Mouse (Mus musculus) stomach, embryonic 16.5 days (tissue): ENCODE measurements around the gene Chrna5. TPM values are rescaled to one million over a fixed set of nuclear protein-coding genes. Genes with fewer than 3 reads are reported as not detected.

Source experiments
- ATAC-seq: fragments of 200-750 bp; cut with Nextera tagmentation; 2 replicates; pipeline ENCODE4 v1.8.0; 2017; ENCODE audit warnings: moderate number of reproducible peaks, moderate TSS enrichment; ENCODE audit not compliant: insufficient read depth, low FRiP score
- H3K27ac ChIP-seq: fragments of 300-500 bp; sonication (generic); 2 replicates; pipeline ENCODE4 v1.5.1; 2014; ENCODE audit warnings: low read length
- H3K27me3 ChIP-seq: fragments of 300-500 bp; sonication (generic); 2 replicates; pipeline ENCODE4 v1.6.1; 2014; ENCODE audit warnings: low read length, control low read depth, mixed read lengths; ENCODE audit not compliant: control insufficient read depth, insufficient read depth
- H3K36me3 ChIP-seq: fragments of 300-500 bp; sonication (generic); 2 replicates; pipeline ENCODE4 v1.6.1; 2014; ENCODE audit warnings: low read length; ENCODE audit not compliant: control insufficient read depth, insufficient read depth
- H3K4me1 ChIP-seq: fragments of 300-500 bp; sonication (generic); 2 replicates; pipeline ENCODE4 v1.6.1; 2014; ENCODE audit warnings: low read length, control low read depth, mixed read lengths; ENCODE audit not compliant: control insufficient read depth, insufficient read depth
- H3K4me2 ChIP-seq: fragments of 300-500 bp; sonication (generic); 2 replicates; pipeline ENCODE4 v1.6.1; 2014; ENCODE audit warnings: low read depth, low read length, mixed read lengths
- H3K4me3 ChIP-seq: fragments of 300-500 bp; sonication (generic); replicated peaks from 2 replicates; pipeline ENCODE4 v1.5.1; 2014; ENCODE audit warnings: mild to moderate bottlenecking, low read length
- H3K9ac ChIP-seq: fragments of 300-500 bp; sonication (generic); 2 replicates; pipeline ENCODE4 v1.6.1; 2014; ENCODE audit warnings: low read length
- H3K9me3 ChIP-seq: fragments of 300-500 bp; sonication (generic); replicated peaks from 2 replicates; pipeline ENCODE4 v1.6.1; 2016; ENCODE audit warnings: low read length, control low read depth; ENCODE audit not compliant: control insufficient read depth
- WGBS: fragments of 180-500 bp; shearing (Covaris S2); extraction: QIAGEN DNeasy Blood & Tissue Kit; methylation state at CpG from one replicate; pipeline ENCODE4 v1.1.7; 2014; 5-methylcytosine and 5-hydroxymethylcytosine counted together
- polyA plus RNA-seq: library from polyadenylated mRNA; unstranded; fragments of >200 nt; fragmentation: Nextera tagmentation; extraction: Ambion mirVana; gene quantifications from 2 replicates; pipeline ENCODE4 v1.2.1, GENCODE M21; 2015

Gene Chrna5
- polyA plus RNA-seq, 1 experiment from 2014 or later = 0.44 TPM

DNA sequence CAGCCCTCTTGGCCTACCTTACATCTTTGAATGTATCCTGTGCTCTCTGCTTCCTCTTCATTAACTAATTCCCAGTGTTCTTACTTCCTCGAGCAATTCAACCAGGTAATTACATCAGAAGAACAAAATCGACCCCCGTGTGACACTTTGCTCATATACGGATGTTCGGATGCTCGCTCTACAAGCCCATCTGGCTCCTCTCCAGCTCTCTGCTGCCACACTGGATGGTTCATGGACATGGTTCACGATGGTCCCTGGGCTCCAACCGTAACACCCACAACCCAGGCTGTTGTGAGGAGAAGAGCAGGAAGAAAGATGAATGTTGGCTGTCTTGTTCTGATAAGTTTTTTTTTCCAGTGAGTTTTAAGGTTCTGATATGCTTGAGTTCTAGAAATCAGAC lies 58.3 kb downstream of the Chrna5 start:
- Histone ChIP-seq H3K4me3 (no peak overlapping the region), H3K36me3 (no peaks in the 10 kb centered on the region), H3K9ac (no peak overlapping the region), H3K4me2 (no peak overlapping the region), H3K27ac (no peak overlapping the region), H3K27me3 (no peaks in the 10 kb centered on the region), H3K4me1 (no peaks in the 10 kb centered on the region), H3K9me3 (no peaks in the 10 kb centered on the region)
- ATAC-seq = no peak
- WGBS = 78% methylated on average over 8 of the region's 8 CpGs

DNA sequence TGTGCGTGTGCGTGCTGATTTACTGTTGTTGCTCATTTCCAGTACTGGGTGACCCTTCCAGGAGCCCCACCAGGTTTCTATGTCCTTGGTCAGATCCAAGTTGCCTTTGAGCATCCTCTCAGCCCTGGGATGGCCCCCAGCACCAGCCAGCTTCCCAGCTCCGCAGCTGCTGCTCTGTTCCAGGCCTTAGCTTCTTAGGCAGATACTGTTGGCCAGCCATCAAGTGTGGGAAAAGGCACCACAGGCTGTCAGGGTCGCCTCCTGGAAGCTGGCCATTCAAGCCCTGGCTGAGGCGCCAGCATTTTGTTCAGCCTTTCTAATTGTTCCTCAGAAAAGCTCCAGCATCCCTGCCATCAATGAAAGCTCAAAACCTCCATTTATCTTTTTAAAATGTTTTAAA lies 59.3 kb downstream of the Chrna5 start:
- Histone ChIP-seq H3K9me3 (no peaks in the 10 kb centered on the region), H3K27me3 (no peaks in the 10 kb centered on the region), H3K4me1 (no peaks in the 10 kb centered on the region), H3K9ac (no peak overlapping the region), H3K36me3 (no peaks in the 10 kb centered on the region), H3K27ac (no peak overlapping the region), H3K4me2 (no peak overlapping the region), H3K4me3 (no peak overlapping the region)
- no peak for ATAC-seq
- WGBS = 68% methylated on average over 5 of the region's 5 CpGs

- no peaks in the 10 kb centered on the region for H3K27me3 ChIP-seq
- no peak overlapping the region for H3K4me3 ChIP-seq
- H3K9ac ChIP-seq = no peak overlapping the region
- H3K9me3 ChIP-seq = no peaks in the 10 kb centered on the region
- H3K4me2 ChIP-seq = no peak overlapping the region
- 67% methylated on average over 2 of the region's 2 CpGs for WGBS
- H3K36me3 ChIP-seq = no peaks in the 10 kb centered on the region
- no peak overlapping the region for H3K27ac ChIP-seq
- no peaks in the 10 kb centered on the region for H3K4me1 ChIP-seq
- no peak for ATAC-seq
Measured at GRCm38 (mm10) chr9:55041389-55041788, 60.7 kb downstream of the Chrna5 start.

DNA sequence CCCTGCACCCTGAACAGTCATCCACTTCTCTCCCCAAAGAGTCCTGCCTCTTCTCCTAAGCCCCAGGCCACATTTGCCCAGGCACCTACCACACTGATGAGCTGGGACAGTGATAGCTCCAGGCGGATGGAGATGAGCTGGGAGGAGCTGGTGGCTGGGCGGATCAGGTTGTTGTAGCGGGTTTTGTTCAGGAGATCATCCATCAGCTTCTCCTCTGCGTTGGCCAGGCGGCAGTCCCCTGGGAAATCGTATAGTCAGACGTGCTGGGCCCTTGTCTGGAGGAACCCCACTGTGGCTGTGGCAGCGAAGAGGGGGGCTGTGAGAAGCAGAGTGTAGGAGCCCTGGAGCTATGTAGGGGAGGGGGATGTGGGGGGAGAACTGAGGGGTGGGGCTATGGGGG lies 63.0 kb downstream of the Chrna5 start:
- H3K27me3 ChIP-seq = no peaks in the 10 kb centered on the region
- no peaks in the 10 kb centered on the region for H3K9me3 ChIP-seq
- H3K4me2 ChIP-seq = no peak overlapping the region
- H3K9ac ChIP-seq = no peak overlapping the region
- H3K4me3 ChIP-seq = no peak overlapping the region
- H3K4me1 ChIP-seq = peaks cover 8% of the 10 kb centered on the region
- WGBS = 28% methylated on average over 8 of the region's 8 CpGs
- ATAC-seq = no peak
- H3K27ac ChIP-seq = no peak overlapping the region
- H3K36me3 ChIP-seq = no peaks in the 10 kb centered on the region

GRCm38 (mm10) chr9:55045001-55045400 lies 64.3 kb downstream of the Chrna5 start:
- Histone ChIP-seq H3K27ac (no peak overlapping the region), H3K4me2 (no peak overlapping the region), H3K27me3 (no peaks in the 10 kb centered on the region), H3K4me1 (peaks cover 10% of the 10 kb centered on the region), H3K9ac (no peak overlapping the region), H3K36me3 (no peaks in the 10 kb centered on the region), H3K4me3 (no peak overlapping the region), H3K9me3 (no peaks in the 10 kb centered on the region)
- WGBS = 56% methylated on average over 2 of the region's 2 CpGs
- ATAC-seq = no peak

- Histone ChIP-seq H3K27ac (no peak overlapping the region), H3K27me3 (no peaks in the 10 kb centered on the region), H3K9me3 (no peaks in the 10 kb centered on the region), H3K9ac (no peak overlapping the region), H3K4me1 (peaks cover 10% of the 10 kb centered on the region), H3K4me3 (no peak overlapping the region), H3K4me2 (no peak overlapping the region), H3K36me3 (no peaks in the 10 kb centered on the region)
- WGBS = 2% methylated on average over 3 of the region's 3 CpGs
- no peak for ATAC-seq
Measured at GRCm38 (mm10) chr9:55046764-55047163, 66.1 kb downstream of the Chrna5 start.

DNA sequence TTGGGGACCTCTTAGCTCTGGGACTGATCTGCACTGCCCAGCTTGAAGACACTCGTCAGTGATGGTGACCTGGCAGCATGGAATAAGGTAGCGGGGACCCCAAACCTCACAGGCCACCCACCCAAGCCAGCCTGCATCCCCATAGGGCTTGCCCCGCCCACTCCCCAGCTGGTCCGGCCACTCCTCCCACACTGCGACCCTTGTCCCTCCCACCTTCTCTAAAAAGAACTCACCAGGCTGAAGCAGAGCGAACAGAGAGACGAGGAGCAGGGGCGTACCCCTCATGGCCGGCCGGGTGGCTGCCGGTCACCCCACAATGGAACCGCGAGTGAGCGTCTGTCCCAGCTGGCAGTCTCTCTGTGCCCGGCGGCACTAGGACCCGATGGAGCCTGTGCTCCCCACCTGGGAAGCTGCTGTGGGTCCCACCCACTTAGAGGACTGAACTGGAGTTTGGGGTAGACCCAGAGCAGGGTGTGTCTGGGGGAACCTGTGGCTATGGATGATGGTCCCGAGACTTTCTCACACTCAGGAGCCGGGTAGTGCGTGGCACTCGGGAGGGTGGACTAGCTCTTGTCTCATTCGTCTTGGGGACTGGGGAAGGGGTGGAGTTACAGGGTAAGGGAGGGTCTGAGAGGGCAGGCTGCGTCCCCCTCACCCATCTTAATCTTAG lies 67.7 kb downstream of the Chrna5 start, which contains the start of gene Chrnb4:
Gene Chrnb4 (minus strand): TSS at position 569 of the 670 bp plus-strand sequence.
- H3K9ac ChIP-seq = peak within 1 kb of the TSS; percentile 66

GRCm38 (mm10) chr9:55055386-55055930 lies 74.8 kb downstream of the Chrna5 start:
- H3K4me2 ChIP-seq = no peak overlapping the region
- 69% methylated on average over 2 of the region's 2 CpGs for WGBS
- no peak overlapping the region for H3K9ac ChIP-seq
- ATAC-seq = no peak
- H3K27ac ChIP-seq = no peak overlapping the region
- no peaks in the 10 kb centered on the region for H3K4me1 ChIP-seq
- no peak overlapping the region for H3K4me3 ChIP-seq
- no peaks in the 10 kb centered on the region for H3K27me3 ChIP-seq
- no peaks in the 10 kb centered on the region for H3K36me3 ChIP-seq
- no peaks in the 10 kb centered on the region for H3K9me3 ChIP-seq

More for the DNA sequence above, 67.7 kb downstream of the Chrna5 start, which contains the start of gene Chrnb4:
- H3K9me3 ChIP-seq = no peaks in the 10 kb centered on the region
- no peaks in the 10 kb centered on the region for H3K27me3 ChIP-seq
- peak; percentile 41; the same call in 1 of the 2 replicates for ATAC-seq
- WGBS = under 1% methylated on average over 23 of the region's 23 CpGs
- H3K27ac ChIP-seq = no peak within 1 kb of the TSS
- peaks cover 10% of the 10 kb centered on the region for H3K4me1 ChIP-seq
- H3K36me3 ChIP-seq = no peaks in the 10 kb centered on the region
- peak within 1 kb of the TSS; percentile 51 for H3K4me3 ChIP-seq
- H3K4me2 ChIP-seq = peak within 1 kb of the TSS; percentile 88
